Mouse (Mus musculus): ENCODE data around the gene G430095P16Rik.

The G430095P16Rik gene

DNA sequence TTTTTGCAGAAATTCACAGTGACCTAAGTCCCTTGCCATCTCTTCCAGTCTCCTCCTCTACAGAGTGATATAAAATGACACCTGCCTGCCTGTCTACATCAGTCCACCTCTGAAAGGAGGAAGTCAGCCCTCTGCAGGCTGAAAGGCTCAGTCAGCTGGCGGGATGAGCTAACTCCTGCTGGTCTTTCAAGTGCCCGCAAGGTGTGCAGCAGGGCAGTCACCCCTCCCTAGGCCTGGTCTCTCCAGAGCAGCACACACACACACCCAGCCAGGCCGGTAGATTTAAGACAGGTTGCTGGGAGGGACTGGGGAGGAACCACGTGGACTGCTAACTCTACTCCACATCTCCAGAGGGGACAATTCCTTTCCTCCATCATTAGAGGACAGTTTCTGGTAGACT is 41.3 kb downstream of the G430095P16Rik start:
- TF ChIP-seq GATA4 (IDR thresholded peaks at IDR 0.05; ENCODE audit: insufficient replicate concordance, low read length) = no peak

GRCm38 (mm10) chr8:84764870-84765495 is 42.2 kb downstream of the G430095P16Rik start:
- no peak for TF ChIP-seq GATA4 (IDR thresholded peaks at IDR 0.05; ENCODE audit: insufficient replicate concordance, low read length)

GRCm38 (mm10) chr8:84765629-84766028 is 42.8 kb downstream of the G430095P16Rik start:
- TF ChIP-seq GATA4 (IDR thresholded peaks at IDR 0.05; ENCODE audit: insufficient replicate concordance, low read length) = no peak

GRCm38 (mm10) chr8:84766422-84766821 is 43.6 kb downstream of the G430095P16Rik start:
- TF ChIP-seq GATA4 (IDR thresholded peaks at IDR 0.05; ENCODE audit: insufficient replicate concordance, low read length) = no peak

GRCm38 (mm10) chr8:84767221-84767620 is 44.4 kb downstream of the G430095P16Rik start:
- TF ChIP-seq GATA4 (IDR thresholded peaks at IDR 0.05; ENCODE audit: insufficient replicate concordance, low read length) = no peak

DNA sequence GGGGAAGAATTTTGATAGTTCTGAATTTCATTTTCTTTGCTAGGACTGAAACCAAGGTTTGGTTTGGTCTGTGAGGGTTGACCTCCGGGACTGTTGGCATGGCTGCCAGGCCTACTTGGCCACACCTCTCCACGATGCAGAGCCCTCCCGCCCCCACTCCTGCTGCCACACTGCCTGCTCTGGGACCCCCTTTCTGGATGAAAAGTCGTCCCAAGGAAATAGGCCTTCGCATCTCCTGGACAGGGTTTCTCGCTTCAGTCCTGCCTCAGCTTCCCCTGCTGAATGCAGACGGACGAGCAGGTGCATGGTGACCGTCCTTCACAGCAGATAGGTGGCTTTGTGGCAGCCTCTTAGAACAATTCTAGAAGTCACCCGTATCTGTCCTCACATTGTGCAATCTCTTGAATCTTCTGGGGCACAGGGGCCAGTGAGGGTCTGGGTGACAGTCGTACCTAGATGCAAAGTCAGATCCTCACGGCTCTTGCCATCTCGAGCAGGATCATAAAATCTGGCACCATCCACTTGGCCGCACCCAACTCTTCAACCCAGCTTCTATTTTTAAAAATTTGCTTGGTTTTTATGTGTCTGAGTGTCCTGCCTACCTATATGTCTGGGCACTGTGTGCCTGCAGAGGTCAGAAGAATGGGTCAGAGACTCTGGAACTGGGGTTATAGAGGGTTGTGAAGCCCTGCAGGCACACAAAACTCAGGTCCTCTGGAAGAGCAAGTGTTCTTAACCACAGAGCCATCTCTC is 45.7 kb downstream of the G430095P16Rik start:
- TF ChIP-seq GATA4 (IDR thresholded peaks at IDR 0.05; ENCODE audit: insufficient replicate concordance, low read length) = no peak

DNA sequence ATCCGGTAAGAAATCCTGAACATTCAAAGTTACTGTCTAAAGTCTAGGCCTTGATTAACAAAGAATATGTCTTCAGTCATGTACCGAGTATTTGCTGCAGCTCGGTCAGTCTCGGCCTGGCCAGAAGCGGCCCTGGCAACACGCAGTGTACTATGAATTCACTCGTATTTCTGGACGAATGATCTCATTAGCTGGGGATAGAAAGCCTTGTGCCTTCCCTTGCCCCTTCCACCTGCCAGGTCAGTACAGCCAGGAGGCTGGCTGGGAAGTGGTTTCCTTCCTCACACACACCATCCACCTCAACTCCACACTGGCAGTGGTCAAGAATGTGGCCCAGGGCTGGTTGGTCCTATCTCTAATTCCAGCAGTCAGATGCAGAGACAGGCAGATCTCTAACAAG is 46.5 kb downstream of the G430095P16Rik start:
- no peak for TF ChIP-seq GATA4 (IDR thresholded peaks at IDR 0.05; ENCODE audit: insufficient replicate concordance, low read length)

GRCm38 (mm10) chr8:84770100-84770953 is 47.5 kb downstream of the G430095P16Rik start:
- TF ChIP-seq GATA4 (IDR thresholded peaks at IDR 0.05; ENCODE audit: insufficient replicate concordance, low read length) = no peak

DNA sequence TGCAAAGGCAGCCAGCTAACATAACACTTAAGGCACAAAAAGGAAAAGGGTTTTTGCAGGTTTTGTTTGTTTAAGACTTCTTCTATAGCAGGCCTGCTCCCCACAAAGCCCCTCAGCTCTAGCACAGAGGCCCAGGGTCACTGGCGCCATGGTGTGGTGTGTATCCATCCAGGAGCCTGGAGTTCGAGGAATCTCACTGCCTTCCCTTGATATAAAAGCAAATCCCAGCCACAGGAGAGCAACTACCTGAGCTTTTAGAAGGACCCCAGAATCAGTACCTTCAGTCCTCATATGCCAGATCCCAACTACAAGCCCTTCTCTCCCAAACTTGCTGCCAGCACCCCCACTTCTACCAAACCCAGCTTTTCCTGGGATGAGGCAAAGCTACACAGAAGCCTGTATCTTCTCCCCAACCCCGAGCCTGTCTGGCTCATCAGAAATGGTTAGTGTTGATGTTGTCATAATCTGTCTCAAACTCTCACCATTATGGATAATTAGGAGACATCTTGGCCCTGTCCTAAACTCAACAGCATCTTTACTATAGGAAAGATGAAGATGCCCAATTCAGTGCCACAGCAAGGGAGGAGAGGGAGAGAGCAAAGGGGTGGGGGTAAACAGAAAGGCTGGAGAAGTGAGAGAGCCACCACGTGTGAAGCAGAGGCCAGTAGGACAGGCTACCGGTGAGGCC is 48.3 kb downstream of the G430095P16Rik start:
- no peak for TF ChIP-seq GATA4 (IDR thresholded peaks at IDR 0.05; ENCODE audit: insufficient replicate concordance, low read length)

DNA sequence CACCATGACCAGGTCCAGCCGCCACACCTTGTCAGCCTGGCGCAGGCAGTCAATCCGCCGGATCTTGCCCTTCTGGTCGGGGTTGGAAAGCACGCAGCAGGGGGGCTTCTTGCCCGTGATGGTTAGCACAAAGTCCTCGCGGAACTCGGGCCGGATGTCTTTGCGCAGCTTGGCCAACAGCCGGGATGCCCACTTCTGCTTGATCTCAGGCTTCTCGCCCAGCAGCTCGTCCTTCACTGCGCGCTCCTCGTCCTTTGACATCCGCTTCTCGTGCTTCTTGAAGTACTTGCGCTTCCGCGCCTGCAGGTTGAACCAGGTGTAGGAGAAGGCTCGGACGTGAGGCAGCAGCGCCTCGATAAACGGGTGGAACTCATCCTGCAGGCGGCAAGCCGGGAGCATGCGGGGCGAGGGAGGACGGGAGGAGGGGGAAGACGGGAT is 49.2 kb downstream of the G430095P16Rik start:
- TF ChIP-seq GATA4 (IDR thresholded peaks at IDR 0.05; ENCODE audit: insufficient replicate concordance, low read length) = no peak

DNA sequence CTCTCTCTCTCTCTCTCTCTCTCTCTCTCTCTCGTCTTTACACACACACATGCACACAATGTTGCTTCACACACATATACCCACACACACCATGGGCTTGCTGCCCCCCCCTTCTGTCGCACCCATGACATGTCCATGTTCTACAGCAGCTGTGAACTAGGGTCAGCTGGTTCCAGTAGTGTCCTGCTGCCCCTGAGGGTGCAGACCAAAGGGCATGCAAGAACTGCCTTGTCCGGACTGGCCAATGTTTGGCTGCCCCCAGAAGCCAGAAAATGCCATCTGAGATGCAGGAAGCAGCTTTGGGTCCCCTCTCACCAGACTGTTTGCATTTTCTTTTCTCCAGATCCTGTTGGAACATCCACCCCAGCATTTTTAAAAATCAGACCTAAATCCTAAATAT is 49.8 kb downstream of the G430095P16Rik start:
- no peak for TF ChIP-seq GATA4 (IDR thresholded peaks at IDR 0.05; ENCODE audit: insufficient replicate concordance, low read length)

DNA sequence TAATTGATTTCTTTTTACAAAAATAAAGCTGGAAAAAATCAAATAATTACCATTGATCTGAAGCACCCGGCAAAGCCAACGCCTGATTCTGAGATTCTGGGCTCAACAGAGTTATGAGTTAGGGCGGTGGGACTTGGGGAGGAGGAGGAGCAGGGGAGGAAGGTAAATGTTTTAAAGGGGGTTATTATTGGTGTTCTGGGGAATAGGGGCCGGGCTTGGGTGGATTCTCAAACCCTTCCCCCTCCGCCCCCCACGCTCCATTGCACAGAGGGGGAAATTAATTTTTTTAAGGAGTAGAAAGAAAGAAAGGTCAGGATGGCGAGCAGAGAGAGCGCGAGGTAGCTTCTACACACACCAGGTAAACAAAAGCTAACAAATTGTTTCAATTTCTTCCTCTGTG is 50.5 kb downstream of the G430095P16Rik start:
- no peak for TF ChIP-seq GATA4 (IDR thresholded peaks at IDR 0.05; ENCODE audit: insufficient replicate concordance, low read length)

DNA sequence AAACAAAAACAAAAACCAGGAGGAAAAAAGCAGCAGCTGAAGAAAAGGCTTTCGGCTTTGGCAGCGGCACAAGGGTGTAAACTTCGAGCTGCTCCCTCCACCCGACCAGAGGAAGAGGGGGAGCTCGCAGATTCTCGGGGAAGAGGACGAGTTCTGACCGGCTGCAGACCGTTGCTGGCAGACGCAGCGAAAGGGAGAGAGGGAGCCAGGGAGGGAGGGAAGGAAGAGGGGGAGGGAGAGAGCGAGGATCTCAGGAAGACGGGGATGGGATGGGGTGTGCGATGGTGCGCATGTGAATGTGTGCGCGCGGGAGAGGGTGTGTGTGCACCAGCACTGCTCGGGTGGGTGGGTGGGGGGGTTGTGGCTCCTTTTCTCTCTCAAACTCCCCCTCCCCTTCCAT is 51.0 kb downstream of the G430095P16Rik start:
- TF ChIP-seq GATA4 (IDR thresholded peaks at IDR 0.05; ENCODE audit: insufficient replicate concordance, low read length) = no peak

- TF ChIP-seq GATA4 (IDR thresholded peaks at IDR 0.05; ENCODE audit: insufficient replicate concordance, low read length) = no peak
These were observed 51.7 kb downstream of the G430095P16Rik start for GRCm38 (mm10) chr8:84774473-84774911.

- TF ChIP-seq GATA4 (IDR thresholded peaks at IDR 0.05; ENCODE audit: insufficient replicate concordance, low read length) = no peak
These were observed 52.3 kb downstream of the G430095P16Rik start for GRCm38 (mm10) chr8:84775105-84775591.
